Mouse (Mus musculus) T-helper 1 cell (primary cell): ENCODE results near the gene Agbl1.
"Not testable (repeated sequence)": the region's sequence is repeated elsewhere in the genome, so short reads cannot be mapped to it uniquely, and the experiment has no call there.

Experiments
- in situ Hi-C: fragments of 300-600 bp; cut with MboI, MseI; formaldehyde crosslinking; loops from one replicate; pipeline ENCODE4 v1.15.1; 2025; ENCODE audit warnings: high pct_unique_total_duplicates

Gene Agbl1

GRCm38 (mm10) chr7:76562506-76562905 is 332.8 kb downstream of the Agbl1 start:
- in situ Hi-C loops: no loop called here

- in situ Hi-C loops: no loop called here
These were observed 364.9 kb downstream of the Agbl1 start for GRCm38 (mm10) chr7:76594566-76595079.

- in situ Hi-C loops: no loop called here
These were observed 368.1 kb downstream of the Agbl1 start for GRCm38 (mm10) chr7:76597812-76598211.

GRCm38 (mm10) chr7:76600050-76600690 is 370.5 kb downstream of the Agbl1 start:
- in situ Hi-C loops: no loop called here

GRCm38 (mm10) chr7:76629528-76629927 is 399.8 kb downstream of the Agbl1 start:
- in situ Hi-C loops: no loop called here

GRCm38 (mm10) chr7:76650984-76651383 is 421.3 kb downstream of the Agbl1 start:
- in situ Hi-C loops: loop anchor here (10.0 kb wide), 1 partner anchor 1844 kb away; no protein-coding TSS in a partner anchor

- in situ Hi-C loops: no loop called here
These were observed 431.4 kb downstream of the Agbl1 start for GRCm38 (mm10) chr7:76661072-76661471.

- in situ Hi-C loops: no loop called here
These were observed 445.2 kb downstream of the Agbl1 start for GRCm38 (mm10) chr7:76674856-76675255.

- in situ Hi-C loops: no loop called here
These were observed 471.5 kb downstream of the Agbl1 start for GRCm38 (mm10) chr7:76701224-76701623.

- in situ Hi-C loops: not testable (repeated sequence)
These were observed 502.5 kb downstream of the Agbl1 start for GRCm38 (mm10) chr7:76732220-76732619.

GRCm38 (mm10) chr7:76777237-76777855 is 547.7 kb downstream of the Agbl1 start:
- in situ Hi-C loops: no loop called here

GRCm38 (mm10) chr7:76780446-76780845 is 550.8 kb downstream of the Agbl1 start:
- in situ Hi-C loops: no loop called here

- in situ Hi-C loops: no loop called here
These were observed 559.0 kb downstream of the Agbl1 start for GRCm38 (mm10) chr7:76788561-76789306.

GRCm38 (mm10) chr7:76790041-76790440 is 560.4 kb downstream of the Agbl1 start:
- in situ Hi-C loops: no loop called here

GRCm38 (mm10) chr7:76791247-76791646 is 561.6 kb downstream of the Agbl1 start:
- in situ Hi-C loops: no loop called here

GRCm38 (mm10) chr7:76810003-76810402 is 580.3 kb downstream of the Agbl1 start:
- in situ Hi-C loops: no loop called here

- in situ Hi-C loops: loop anchor here (5.0 kb wide), 1 partner anchor 42 kb away; no protein-coding TSS in a partner anchor
These were observed 590.9 kb downstream of the Agbl1 start for GRCm38 (mm10) chr7:76820571-76820970.

GRCm38 (mm10) chr7:76842146-76842545 is 612.5 kb downstream of the Agbl1 start:
- in situ Hi-C loops: no loop called here

- in situ Hi-C loops: no loop called here
These were observed 659.9 kb downstream of the Agbl1 start for GRCm38 (mm10) chr7:76889416-76890209.

- in situ Hi-C loops: no loop called here
These were observed 674.4 kb downstream of the Agbl1 start for GRCm38 (mm10) chr7:76904096-76904495.

GRCm38 (mm10) chr7:76911672-76912071 is 682.0 kb downstream of the Agbl1 start:
- in situ Hi-C loops: no loop called here

GRCm38 (mm10) chr7:76918871-76919270 is 689.2 kb downstream of the Agbl1 start:
- in situ Hi-C loops: no loop called here
